Comparison of ENCODE assay signal across 17 mouse cellular contexts in the genomic region with DNA sequence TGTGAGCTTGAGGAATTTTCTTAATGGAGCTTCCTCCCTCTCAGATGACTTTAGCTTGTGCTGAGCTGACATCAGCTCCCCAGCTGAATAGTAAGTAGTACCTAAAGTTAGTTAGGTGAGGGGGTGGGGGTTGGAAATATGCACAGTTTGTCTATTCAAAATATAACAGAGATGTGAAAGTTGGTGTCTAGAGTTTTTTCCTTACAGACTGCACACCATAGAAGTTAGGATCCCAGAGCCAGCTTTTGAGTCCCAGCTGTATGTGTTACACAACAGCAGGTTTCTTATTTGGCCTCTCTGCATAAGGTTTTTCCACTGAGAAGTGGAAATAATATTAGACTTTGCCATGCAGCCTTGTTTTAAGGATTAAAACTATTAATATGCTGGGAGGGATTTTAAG. TPM values are rescaled to one million over a fixed set of nuclear protein-coding genes. Genes with fewer than 3 reads are reported as not detected.
"Had no signal": no experiment of that assay in that cellular context is flagged by ENCODE, and none has a peak within 500 bp of the region (broad histone marks: within the 10 kb centered on the region; RNA-seq: fewer than 3 reads in every experiment).

No protein-coding gene starts in this region.

- H3K9ac ChIP-seq: intestine, embryonic 15.5 days; liver, embryonic 15.5 days; midbrain, embryonic 15.5 days; neural tube, embryonic 12.5 days; stomach, embryonic 15.5 days had no signal

- H3K4me1 ChIP-seq: intestine, embryonic 15.5 days; limb, embryonic 10.5 days; liver, embryonic 15.5 days; megakaryocyte, embryonic 14.5 days; midbrain, embryonic 15.5 days; neural tube, embryonic 12.5 days; stomach, embryonic 15.5 days had no signal

- DNase-seq: kidney, adult 18-20 months; lung, adult 2 months; thymus, postnatal 4 days had no signal

- H3K36me3 ChIP-seq: liver, embryonic 15.5 days had no signal

- H3K4me2 ChIP-seq: intestine, embryonic 15.5 days; liver, embryonic 11.5 days; liver, embryonic 15.5 days; midbrain, embryonic 11.5 days; midbrain, embryonic 15.5 days; neural tube, embryonic 12.5 days; stomach, embryonic 15.5 days had no signal

- H3K9me3 ChIP-seq: intestine, embryonic 15.5 days; limb, embryonic 10.5 days; liver, embryonic 15.5 days; megakaryocyte, embryonic 14.5 days; midbrain, embryonic 15.5 days; neural tube, embryonic 12.5 days; stomach, embryonic 15.5 days had no signal

- H3K4me3 ChIP-seq: intestine, embryonic 15.5 days; limb, embryonic 10.5 days; liver, embryonic 15.5 days; megakaryocyte, embryonic 14.5 days; midbrain, embryonic 15.5 days; neural tube, embryonic 12.5 days; stomach, embryonic 15.5 days had no signal

- ATAC-seq: intestine, embryonic 15.5 days; midbrain, embryonic 15.5 days had no signal

- H3K27me3 ChIP-seq: intestine, embryonic 15.5 days; liver, embryonic 15.5 days; megakaryocyte, embryonic 14.5 days; midbrain, embryonic 15.5 days; neural tube, embryonic 12.5 days; stomach, embryonic 15.5 days had no signal

- H3K27ac ChIP-seq: intestine, embryonic 15.5 days; limb, embryonic 10.5 days; liver, embryonic 15.5 days; macrophage; midbrain, embryonic 15.5 days; neural tube, embryonic 12.5 days; stomach, embryonic 15.5 days had no signal

RNA-seq across cellular contexts. Expression of gene Tal2, which starts 29.7 kb away (rescaled TPM):
- total RNA-seq: layer of hippocampus, postnatal 14 days; monocyte, adult 5-6 weeks had no signal
- polyA plus RNA-seq: kidney, embryonic 14.5 days; liver, embryonic 11.5 days; liver, embryonic 15.5 days; spleen, adult 2 months had no signal
